Mouse (Mus musculus) intestine, embryonic 14.5 days (tissue): ENCODE results near the gene Anks6. TPM values are rescaled to one million over a fixed set of nuclear protein-coding genes. Genes with fewer than 3 reads are reported as not detected.

ENCODE experiments used
- ATAC-seq: fragments of 200-750 bp; cut with Nextera tagmentation; replicated peaks from 2 replicates; pipeline ENCODE4 v1.8.0; 2017; ENCODE audit warnings: low read depth, moderate number of reproducible peaks, moderate TSS enrichment, moderate library complexity; ENCODE audit not compliant: low FRiP score, low TSS enrichment
- DNase-seq: peaks from one replicate; pipeline ENCODE4 v3.0.0-alpha.2; 2018; ENCODE audit warnings: low spot score
- H3K27ac ChIP-seq: fragments of 300-500 bp; sonication (generic); 2 replicates; pipeline ENCODE4 v1.5.1; 2014; ENCODE audit warnings: low read depth, mild to moderate bottlenecking, control low read depth
- H3K27me3 ChIP-seq: fragments of 300-500 bp; sonication (generic); replicated peaks from 2 replicates; pipeline ENCODE4 v1.6.1; 2014; ENCODE audit warnings: low read length, control low read depth; ENCODE audit not compliant: control insufficient read depth, insufficient read depth
- H3K36me3 ChIP-seq: fragments of 300-500 bp; sonication (generic); 2 replicates; pipeline ENCODE4 v1.6.1; 2014; ENCODE audit warnings: low read length, control low read depth; ENCODE audit not compliant: control insufficient read depth, insufficient read depth
- H3K4me1 ChIP-seq: fragments of 300-500 bp; sonication (generic); replicated peaks from 2 replicates; pipeline ENCODE4 v1.6.1; 2014; ENCODE audit warnings: low read length, control low read depth, mixed read lengths; ENCODE audit not compliant: control insufficient read depth, insufficient read depth
- H3K4me2 ChIP-seq: fragments of 300-500 bp; sonication (generic); 2 replicates; pipeline ENCODE4 v1.6.1; 2014; ENCODE audit warnings: low read length
- H3K4me3 ChIP-seq: fragments of 300-500 bp; sonication (generic); 2 replicates; pipeline ENCODE4 v1.5.1; 2014; ENCODE audit warnings: low read depth, low read length, control low read depth, mixed read lengths
- H3K9ac ChIP-seq: fragments of 300-500 bp; sonication (generic); 2 replicates; pipeline ENCODE4 v1.6.1; 2014; ENCODE audit warnings: mild to moderate bottlenecking, low read length
- H3K9me3 ChIP-seq: fragments of 300-500 bp; sonication (generic); 2 replicates; pipeline ENCODE4 v1.6.1; 2016; ENCODE audit warnings: low read length, control low read depth; ENCODE audit not compliant: control insufficient read depth
- WGBS: fragments of 180-500 bp; shearing (Covaris S2); extraction: QIAGEN DNeasy Blood & Tissue Kit; methylation state at CpG from one replicate; pipeline ENCODE4 v1.1.7; 2014; 5-methylcytosine and 5-hydroxymethylcytosine counted together
- polyA plus RNA-seq: library from polyadenylated mRNA; unstranded; fragments of >200 nt; fragmentation: Nextera tagmentation; extraction: Ambion mirVana; gene quantifications from 2 replicates; pipeline ENCODE4 v1.2.1, GENCODE M21; 2014

Gene Anks6
- polyA plus RNA-seq, 1 experiment from 2014 or later = 4.2 TPM

DNA sequence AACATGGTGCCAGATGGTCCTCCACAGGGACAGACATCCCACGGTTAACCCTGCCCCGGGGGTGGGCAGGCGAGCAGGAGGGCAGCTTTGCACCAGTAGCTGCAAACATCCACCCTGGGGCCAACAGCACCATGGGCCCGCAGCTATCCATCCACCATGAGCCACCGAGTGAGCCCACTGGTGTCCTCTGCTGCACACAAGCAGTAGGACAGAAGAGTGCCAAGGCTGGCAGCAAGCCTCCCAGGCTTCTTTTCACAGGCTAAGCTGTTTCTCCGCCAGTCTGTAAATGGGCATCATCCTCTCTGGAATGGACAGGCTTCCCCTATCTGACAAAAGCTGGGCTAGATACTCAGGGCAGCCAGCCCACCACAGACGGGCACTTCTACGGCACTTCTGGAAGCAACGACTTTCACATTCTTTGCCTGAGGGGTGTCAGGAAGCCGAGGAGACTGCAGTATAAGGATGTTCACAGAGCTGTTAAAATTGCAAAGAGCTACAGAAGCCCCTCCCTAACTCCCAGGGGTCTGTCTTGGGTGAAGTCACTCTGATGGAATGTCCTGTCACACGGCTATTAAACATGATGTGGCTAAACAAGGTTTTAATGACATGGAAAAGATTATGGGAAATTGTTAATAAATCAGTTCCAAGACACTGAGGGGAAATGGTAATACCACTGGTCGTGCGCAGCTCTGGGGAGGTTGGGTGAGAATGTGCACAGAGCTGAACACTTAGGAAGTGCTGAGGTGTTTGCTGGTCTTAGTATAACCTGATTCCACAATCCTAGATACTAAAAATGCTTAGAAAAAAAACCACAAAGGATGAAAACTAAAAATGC lies 20.5 kb downstream of the Anks6 start:
- ATAC-seq (no peak), DNase-seq (no peak)
- no peak overlapping the region for H3K27ac ChIP-seq
- H3K27me3 ChIP-seq = no peaks in the 10 kb centered on the region
- H3K9me3 ChIP-seq = no peaks in the 10 kb centered on the region
- H3K4me3 ChIP-seq = no peak overlapping the region
- WGBS = 61% methylated on average over 13 of the region's 13 CpGs
- no peak overlapping the region for H3K4me2 ChIP-seq
- H3K4me1 ChIP-seq = no peaks in the 10 kb centered on the region
- H3K9ac ChIP-seq = no peak overlapping the region
- 0 out of 2 replicates have a peak, but pooled peaks cover 11% of the 10 kb centered on the region for H3K36me3 ChIP-seq

DNA sequence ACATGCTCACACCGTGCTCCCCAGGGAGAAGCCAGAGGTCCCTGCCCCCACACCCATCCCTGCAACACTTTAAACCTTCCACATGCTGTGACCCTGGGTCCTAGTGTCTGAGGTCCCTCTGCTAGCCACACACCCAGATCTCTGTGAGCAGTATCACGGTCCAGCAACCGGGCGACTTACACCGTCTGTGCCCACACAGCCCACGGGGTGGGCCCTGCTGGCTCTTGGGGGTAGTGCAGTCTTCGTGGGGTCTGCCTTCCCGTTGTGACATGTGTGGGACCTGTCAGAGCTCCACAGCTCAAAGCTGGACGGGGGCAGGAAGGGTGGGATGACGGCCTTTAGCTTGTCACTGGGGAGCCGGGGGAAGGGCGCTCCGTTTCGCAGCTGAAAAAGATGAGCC lies 21.7 kb downstream of the Anks6 start:
- Histone ChIP-seq H3K27ac (no peak overlapping the region), H3K4me1 (no peaks in the 10 kb centered on the region), H3K27me3 (no peaks in the 10 kb centered on the region), H3K4me2 (no peak overlapping the region), H3K36me3 (0 out of 2 replicates have a peak, but pooled peaks cover 8% of the 10 kb centered on the region), H3K9ac (no peak overlapping the region), H3K4me3 (no peak overlapping the region), H3K9me3 (no peaks in the 10 kb centered on the region)
- DNase-seq (no peak), ATAC-seq (no peak)
- WGBS = 80% methylated on average over 14 of the region's 14 CpGs

DNA sequence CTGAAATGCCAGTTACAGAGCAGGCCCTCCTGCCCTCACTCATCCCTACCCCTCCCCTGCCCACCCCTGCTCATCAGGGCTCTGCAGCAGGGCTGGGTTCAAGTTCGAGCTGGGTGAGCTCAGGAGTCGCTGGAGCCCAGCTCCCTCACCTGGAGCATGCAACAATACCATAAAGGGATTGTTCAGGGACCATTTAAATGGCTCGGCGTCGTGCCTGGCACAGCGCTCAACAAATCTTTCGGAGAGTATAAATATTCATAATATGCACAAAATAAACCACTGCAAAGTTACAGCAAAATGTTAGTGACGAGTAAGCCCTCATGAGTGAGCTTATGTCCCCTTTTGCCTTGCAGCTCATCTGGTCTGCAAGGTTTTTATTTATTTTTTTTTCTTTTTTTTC lies 25.1 kb downstream of the Anks6 start:
- H3K9me3 ChIP-seq = no peaks in the 10 kb centered on the region
- no peak overlapping the region for H3K4me2 ChIP-seq
- H3K9ac ChIP-seq = no peak overlapping the region
- H3K4me1 ChIP-seq = no peaks in the 10 kb centered on the region
- H3K4me3 ChIP-seq = no peak overlapping the region
- no peak overlapping the region for H3K27ac ChIP-seq
- no peaks in the 10 kb centered on the region for H3K27me3 ChIP-seq
- ATAC-seq (no peak), DNase-seq (no peak)
- WGBS = 80% methylated on average over 8 of the region's 8 CpGs
- 0 out of 2 replicates have a peak, but pooled peaks cover 4% of the 10 kb centered on the region for H3K36me3 ChIP-seq

DNA sequence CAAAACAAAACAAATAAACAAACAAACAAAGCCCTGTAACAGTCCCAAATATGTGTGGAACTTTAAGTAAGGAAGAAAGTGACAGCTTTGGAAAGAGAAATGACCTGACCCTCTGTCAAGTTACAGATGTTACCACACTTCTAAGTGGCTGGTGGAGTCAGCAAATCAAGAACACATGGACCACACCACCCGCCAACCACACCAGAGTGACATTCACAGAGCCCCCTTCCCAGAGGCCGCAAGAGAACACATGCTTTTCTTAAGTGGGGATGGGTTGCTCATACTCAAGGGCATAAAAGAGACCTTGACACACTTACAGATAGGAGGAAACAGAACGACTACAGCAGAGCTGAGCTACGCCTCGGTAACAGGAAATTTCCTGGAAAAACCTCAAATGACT lies 28.4 kb downstream of the Anks6 start:
- Histone ChIP-seq H3K27me3 (no peaks in the 10 kb centered on the region), H3K36me3 (peaks cover 15% of the 10 kb centered on the region), H3K4me3 (no peak overlapping the region), H3K27ac (no peak overlapping the region), H3K4me2 (no peak overlapping the region), H3K9ac (no peak overlapping the region), H3K9me3 (no peaks in the 10 kb centered on the region), H3K4me1 (no peaks in the 10 kb centered on the region)
- ATAC-seq (no peak), DNase-seq (no peak)
- WGBS = 79% methylated on average over 5 of the region's 5 CpGs

DNA sequence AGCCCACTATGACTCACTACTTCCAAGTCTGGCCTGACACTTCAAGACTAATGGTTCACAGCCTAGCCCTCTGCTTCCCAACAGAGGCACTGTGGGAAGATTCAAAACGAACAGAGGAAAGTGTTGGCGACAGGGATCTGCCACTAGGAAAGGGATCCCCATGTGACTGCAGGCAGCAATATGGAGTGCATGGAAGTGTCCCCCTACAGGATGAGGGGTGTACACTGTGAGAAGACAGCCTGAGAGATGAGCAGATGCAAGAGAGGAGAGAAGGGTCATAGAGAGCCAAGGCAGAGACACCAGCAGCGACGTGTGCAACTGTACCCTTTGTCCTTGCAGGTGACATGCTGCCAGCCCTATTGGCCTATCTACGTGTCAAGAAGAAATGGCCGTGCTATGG lies 33.3 kb downstream of the Anks6 start:
- no peak overlapping the region for H3K9ac ChIP-seq
- ATAC-seq = no peak
- no peak overlapping the region for H3K4me2 ChIP-seq
- no peaks in the 10 kb centered on the region for H3K9me3 ChIP-seq
- H3K36me3 ChIP-seq = peaks cover 11% of the 10 kb centered on the region
- no peak for DNase-seq
- no peaks in the 10 kb centered on the region for H3K4me1 ChIP-seq
- 62% methylated on average over 6 of the region's 6 CpGs for WGBS
- H3K4me3 ChIP-seq = no peak overlapping the region
- H3K27me3 ChIP-seq = no peaks in the 10 kb centered on the region
- no peak overlapping the region for H3K27ac ChIP-seq

DNA sequence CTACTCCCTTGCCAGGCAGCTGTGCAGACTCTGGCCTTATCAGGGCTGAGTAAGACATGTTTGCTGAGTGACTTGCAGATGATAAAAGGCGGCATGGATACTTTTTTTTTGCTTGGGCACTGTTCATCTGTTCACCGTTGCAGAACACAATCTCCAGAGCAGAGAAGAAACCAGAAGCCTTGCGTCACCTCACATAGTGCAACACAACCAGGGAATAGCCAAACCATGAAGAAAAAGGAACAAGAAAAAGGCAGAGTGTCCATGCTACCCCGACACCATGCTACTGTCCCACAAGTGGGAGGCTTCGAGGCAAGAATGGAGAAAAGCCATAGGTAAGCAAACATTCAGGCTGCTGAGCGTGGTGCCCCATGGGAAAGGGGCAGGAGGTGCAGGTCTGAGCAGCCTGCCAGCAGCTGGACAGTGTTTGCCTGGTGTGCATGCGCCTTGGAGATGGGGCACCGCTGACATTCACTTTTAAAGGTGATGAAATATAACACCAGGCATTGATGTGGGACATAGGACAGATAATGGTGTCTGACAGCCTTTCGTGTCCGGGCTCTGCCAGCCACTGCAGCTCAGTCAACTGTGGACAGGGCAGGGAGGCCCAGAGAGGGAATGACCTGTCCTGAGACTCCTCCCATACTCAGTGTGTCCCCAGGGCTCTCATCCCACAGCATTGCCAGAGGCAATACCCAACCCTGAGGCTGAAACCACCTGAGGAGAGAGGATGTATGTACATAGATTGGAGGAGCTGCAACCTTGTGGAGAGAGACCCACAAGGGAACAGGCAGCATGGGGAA lies 34.2 kb downstream of the Anks6 start:
- Histone ChIP-seq H3K27ac (no peak overlapping the region), H3K9me3 (no peaks in the 10 kb centered on the region), H3K27me3 (no peaks in the 10 kb centered on the region), H3K4me1 (no peaks in the 10 kb centered on the region), H3K4me2 (no peak overlapping the region), H3K36me3 (peaks cover 11% of the 10 kb centered on the region), H3K4me3 (no peak overlapping the region), H3K9ac (no peak overlapping the region)
- 75% methylated on average over 10 of the region's 10 CpGs for WGBS
- ATAC-seq = no peak
- no peak for DNase-seq

DNA sequence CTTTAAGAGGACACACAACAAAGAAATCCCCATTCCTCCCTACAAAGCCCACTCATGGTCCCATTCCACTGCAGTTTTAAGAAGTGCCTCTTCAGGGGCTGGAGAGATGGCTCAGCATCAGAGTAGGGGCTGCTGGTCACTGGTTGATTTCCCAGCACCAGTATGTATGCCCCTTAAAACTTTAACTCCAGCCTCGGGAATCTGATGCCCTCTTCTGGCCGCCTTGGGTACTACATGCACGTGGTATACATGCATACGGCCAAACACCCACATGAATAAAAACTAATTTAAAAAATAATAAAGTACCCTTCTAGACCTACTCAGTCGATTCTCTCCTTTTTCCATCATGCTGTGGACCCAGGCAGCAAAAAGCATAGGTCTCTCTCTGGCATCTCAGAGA lies 36.7 kb downstream of the Anks6 start:
- Histone ChIP-seq H3K27me3 (no peaks in the 10 kb centered on the region), H3K4me1 (no peaks in the 10 kb centered on the region), H3K9me3 (no peaks in the 10 kb centered on the region), H3K27ac (no peak overlapping the region), H3K4me3 (no peak overlapping the region), H3K9ac (no peak overlapping the region), H3K4me2 (no peak overlapping the region), H3K36me3 (peaks cover 7% of the 10 kb centered on the region)
- 19% methylated on average over 5 of the region's 5 CpGs for WGBS
- ATAC-seq (no peak), DNase-seq (peak; percentile 83)

DNA sequence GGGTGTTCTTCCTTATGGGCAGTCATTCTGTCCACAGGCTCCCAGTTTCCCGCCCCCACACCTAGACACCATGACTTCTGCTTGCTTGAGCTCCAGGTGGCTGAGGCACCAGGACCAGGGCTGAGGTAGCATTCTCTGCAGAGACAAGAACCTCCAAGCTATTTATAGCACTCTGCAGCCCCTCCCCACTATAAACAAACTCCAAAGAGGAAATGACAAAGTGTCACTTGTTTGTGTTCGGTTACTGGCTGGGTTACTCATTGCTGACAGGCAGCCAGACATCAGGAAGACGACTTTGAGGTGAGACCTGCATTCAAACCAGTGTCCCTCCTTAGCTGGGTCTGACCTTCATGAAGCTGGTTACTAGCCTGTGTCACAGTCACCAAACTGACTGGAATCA lies 42.1 kb downstream of the Anks6 start:
- peaks cover 7% of the 10 kb centered on the region; the same call in 1 of the 2 replicates for H3K36me3 ChIP-seq
- peaks cover 11% of the 10 kb centered on the region; the same call in 1 of the 2 replicates for H3K4me1 ChIP-seq
- no peak overlapping the region for H3K4me3 ChIP-seq
- H3K27ac ChIP-seq = no peak overlapping the region
- whole genome bisulfite sequencing = 20% methylated on average over 3 of the region's 3 CpGs
- H3K9ac ChIP-seq = no peak overlapping the region
- no peaks in the 10 kb centered on the region for H3K27me3 ChIP-seq
- ATAC-seq = no peak
- no peak overlapping the region for H3K4me2 ChIP-seq
- DNase-seq = no peak
- H3K9me3 ChIP-seq = no peaks in the 10 kb centered on the region
